In the genomic region with DNA sequence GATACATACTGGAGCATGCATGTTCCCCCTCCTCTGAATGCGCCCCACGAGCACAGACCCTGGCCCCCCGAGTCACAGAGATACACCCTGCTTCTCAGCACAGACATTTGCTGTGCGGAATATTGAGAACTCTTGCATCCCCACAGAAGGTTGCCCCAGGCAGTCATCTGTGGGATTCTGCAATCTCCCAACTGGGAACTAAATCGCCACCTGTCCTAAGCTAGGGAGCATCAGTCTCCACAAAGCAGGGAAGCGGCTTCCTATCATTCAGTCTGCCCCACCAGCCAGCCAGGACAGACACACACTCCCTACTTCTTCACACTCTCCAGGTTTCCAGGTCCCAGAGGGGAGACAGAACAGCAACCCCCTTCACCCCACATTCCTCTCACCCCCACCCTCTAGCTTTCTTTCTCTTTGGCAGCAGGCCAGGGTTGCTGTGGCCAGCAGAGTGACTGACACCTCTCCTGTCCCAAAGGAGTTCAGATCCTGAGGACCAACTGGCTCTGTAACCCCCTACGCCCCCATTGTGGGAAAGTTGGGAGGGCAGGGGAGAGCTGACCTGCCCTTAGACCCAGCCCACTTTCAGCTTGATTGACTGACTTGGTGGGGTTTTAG, we compare ENCODE assay signal across 19 mouse cellular contexts. TPM values are rescaled to one million over a fixed set of nuclear protein-coding genes. Genes with fewer than 3 reads are reported as not detected.
DNase-seq lines count a peak whose midpoint lies in the region; ATAC-seq and TF ChIP-seq lines count a peak whose summit lies in the region.
"Had no signal": no experiment of that assay in that cellular context is flagged by ENCODE, and none has a peak within 500 bp of the region (broad histone marks: within the 10 kb centered on the region; RNA-seq: fewer than 3 reads in every experiment).

No protein-coding gene starts in this region.

- no peaks in the 10 kb centered on the region for H3K36me3 ChIP-seq in heart, embryonic 13.5 days
- H3K36me3 ChIP-seq in liver, embryonic 13.5 days: no peaks in the 10 kb centered on the region
- no peaks in the 10 kb centered on the region for H3K36me3 ChIP-seq in liver, embryonic 12.5 days
- no peaks in the 10 kb centered on the region for H3K36me3 ChIP-seq in embryonic facial prominence, embryonic 13.5 days
- H3K36me3 ChIP-seq: embryonic facial prominence, embryonic 15.5 days; limb, embryonic 13.5 days; liver, embryonic 15.5 days had no signal

- peaks cover 31% of the 10 kb centered on the region for H3K4me1 ChIP-seq in heart, embryonic 13.5 days
- H3K4me1 ChIP-seq in liver, embryonic 13.5 days (replicated peaks): peaks cover 49% of the 10 kb centered on the region
- H3K4me1 ChIP-seq in liver, embryonic 12.5 days: peaks cover 50% of the 10 kb centered on the region
- peaks cover 23% of the 10 kb centered on the region for H3K4me1 ChIP-seq in embryonic facial prominence, embryonic 13.5 days

- 0 out of 2 replicates have a peak, but pooled peaks cover 2% of the 10 kb centered on the region for H3K9me3 ChIP-seq in heart, embryonic 13.5 days
- no peaks in the 10 kb centered on the region for H3K9me3 ChIP-seq in liver, embryonic 13.5 days (replicated peaks)
- H3K9me3 ChIP-seq in liver, embryonic 12.5 days (replicated peaks): no peaks in the 10 kb centered on the region
- peaks cover 3% of the 10 kb centered on the region for H3K9me3 ChIP-seq in embryonic facial prominence, embryonic 13.5 days
- H3K9me3 ChIP-seq: liver, embryonic 15.5 days had no signal

- no peak for ATAC-seq in heart, embryonic 13.5 days (ENCODE audit: extremely low read depth, insufficient number of reproducible peaks, low FRiP score, low TSS enrichment)
- no peak for ATAC-seq in liver, embryonic 13.5 days (ENCODE audit: low read depth)
- no peak for ATAC-seq in liver, embryonic 12.5 days
- ATAC-seq in embryonic facial prominence, embryonic 13.5 days (ENCODE audit: insufficient number of reproducible peaks, insufficient read depth, low FRiP score, low TSS enrichment, low read depth): no peak
- ATAC-seq: inflammation-experienced regulatory T-cells, adult 6 months had no signal

- H3K4me2 ChIP-seq in heart, embryonic 13.5 days: no peak overlapping the region
- H3K4me2 ChIP-seq in liver, embryonic 13.5 days: no peak overlapping the region
- no peak overlapping the region for H3K4me2 ChIP-seq in liver, embryonic 12.5 days
- no peak overlapping the region for H3K4me2 ChIP-seq in embryonic facial prominence, embryonic 13.5 days
- H3K4me2 ChIP-seq: embryonic facial prominence, embryonic 15.5 days; heart, embryonic 11.5 days; limb, embryonic 13.5 days; midbrain, embryonic 11.5 days had no signal

- TF ChIP-seq CTCF in brain, embryonic 14.5 days (IDR thresholded peaks at IDR 0.05; ENCODE audit: borderline replicate concordance, extremely low read depth, insufficient read depth, insufficient read length): no peak

- no peak overlapping the region for H3K27ac ChIP-seq in heart, embryonic 13.5 days (replicated peaks)
- peak overlapping the region; percentile 60; the same call in 1 of the 2 replicates for H3K27ac ChIP-seq in liver, embryonic 13.5 days
- H3K27ac ChIP-seq in liver, embryonic 12.5 days: no peak overlapping the region
- H3K27ac ChIP-seq in embryonic facial prominence, embryonic 13.5 days: no peak overlapping the region
- H3K27ac ChIP-seq: embryonic facial prominence, embryonic 15.5 days; limb, embryonic 13.5 days; liver, embryonic 15.5 days; macrophage had no signal

- no peak for DNase-seq in heart, postnatal 36 days
- no peak for DNase-seq in liver, embryonic 13.5 days
- DNase-seq in brain, embryonic 14.5 days (ENCODE audit: low read depth): peak; percentile 64
- DNase-seq in adrenal gland, adult 8-10 months: no peak
- DNase-seq: cerebellum, adult 9-11 months; heart, postnatal 14 days; kidney, adult 8-10 months; kidney, postnatal 14 days; right cerebral cortex, postnatal 4 days had no signal

- TF ChIP-seq POLR2A in brain, embryonic 14.5 days (IDR thresholded peaks at IDR 0.05; ENCODE audit: borderline replicate concordance, extremely low read depth, insufficient read depth, insufficient read length, poor library complexity, severe bottlenecking): no peak

- H3K4me3 ChIP-seq in heart, embryonic 13.5 days: no peak overlapping the region
- no peak overlapping the region for H3K4me3 ChIP-seq in liver, embryonic 13.5 days (replicated peaks)
- H3K4me3 ChIP-seq in liver, embryonic 12.5 days: no peak overlapping the region
- H3K4me3 ChIP-seq in embryonic facial prominence, embryonic 13.5 days: no peak overlapping the region
- H3K4me3 ChIP-seq: embryonic facial prominence, embryonic 15.5 days; limb, embryonic 13.5 days; liver, embryonic 15.5 days had no signal

- intact Hi-C loops in heart, postnatal 36 days (cut with DNase I): no loop called here

- H3K27me3 ChIP-seq in heart, embryonic 13.5 days (replicated peaks): no peaks in the 10 kb centered on the region
- peaks cover 12% of the 10 kb centered on the region for H3K27me3 ChIP-seq in liver, embryonic 13.5 days
- H3K27me3 ChIP-seq in liver, embryonic 12.5 days (replicated peaks): peaks cover 14% of the 10 kb centered on the region
- no peaks in the 10 kb centered on the region for H3K27me3 ChIP-seq in embryonic facial prominence, embryonic 13.5 days
- H3K27me3 ChIP-seq: embryonic facial prominence, embryonic 15.5 days; limb, embryonic 13.5 days had no signal

- WGBS in heart, embryonic 13.5 days: 77% methylated on average over 7 of the region's 7 CpGs
- WGBS in liver, embryonic 13.5 days (ENCODE audit: insufficient replicate concordance): 75% methylated on average over 7 of the region's 7 CpGs
- 68% methylated on average over 7 of the region's 7 CpGs for WGBS in liver, embryonic 12.5 days (ENCODE audit: insufficient replicate concordance)
- 68% methylated on average over 7 of the region's 7 CpGs for WGBS in embryonic facial prominence, embryonic 13.5 days

- peak overlapping the region; percentile 37 for H3K9ac ChIP-seq in heart, embryonic 13.5 days
- no peak overlapping the region for H3K9ac ChIP-seq in liver, embryonic 13.5 days
- no peak overlapping the region for H3K9ac ChIP-seq in liver, embryonic 12.5 days
- H3K9ac ChIP-seq in embryonic facial prominence, embryonic 13.5 days: 0 out of 2 replicates have a peak overlapping the region, but pooled peaks have one; percentile 36
- H3K9ac ChIP-seq: embryonic facial prominence, embryonic 15.5 days; limb, embryonic 13.5 days; liver, embryonic 15.5 days had no signal

RNA-seq across cellular contexts. Expression of a gene that starts 35.7 kb away (rescaled TPM):
- 1.7 and 2.1 TPM in 2 replicates for polyA plus RNA-seq in heart, embryonic 13.5 days (2015; fragmentation: Nextera tagmentation; extraction: Ambion mirVana)
- total RNA-seq in heart, postnatal 36 days (2021): under 1 TPM; 0.67 to 0.76 TPM
- polyA plus RNA-seq in liver, embryonic 13.5 days (2015; fragmentation: Nextera tagmentation; extraction: Ambion mirVana): 0.10 and 0.17 TPM in 2 replicates
- polyA plus RNA-seq in liver, embryonic 12.5 days (2016; fragmentation: Nextera tagmentation; extraction: Ambion mirVana): 0.18 and 0.19 TPM in 2 replicates
- 1.9 and 3.2 TPM in 2 replicates for polyA plus RNA-seq in brain, embryonic 14.5 days (2012; rRNA removed)
- polyA plus RNA-seq in embryonic facial prominence, embryonic 13.5 days (2015; fragmentation: Nextera tagmentation; extraction: Ambion mirVana): 2.8 and 2.9 TPM in 2 replicates
- 1 to 10 TPM; 3.6 to 6.2 (median 5.7) TPM for total RNA-seq in adrenal gland, adult 8-10 months (2022)
- polyA plus RNA-seq: liver, embryonic 15.5 days; macrophage had no signal

RNA-seq across cellular contexts. Expression of a gene that starts 39.9 kb away (rescaled TPM):
- 72.7 and 81.4 TPM in 2 replicates for polyA plus RNA-seq in heart, embryonic 13.5 days (2015; fragmentation: Nextera tagmentation; extraction: Ambion mirVana)
- total RNA-seq in heart, postnatal 36 days (2021): 10 to 100 TPM; 23.4 to 27.8 TPM
- 35.5 and 36.3 TPM in 2 replicates for polyA plus RNA-seq in liver, embryonic 13.5 days (2015; fragmentation: Nextera tagmentation; extraction: Ambion mirVana)
- polyA plus RNA-seq in liver, embryonic 12.5 days (2016; fragmentation: Nextera tagmentation; extraction: Ambion mirVana): 45.4 and 48.6 TPM in 2 replicates
- 72.3 and 98.7 TPM in 2 replicates for polyA plus RNA-seq in brain, embryonic 14.5 days (2012; rRNA removed)
- polyA plus RNA-seq in embryonic facial prominence, embryonic 13.5 days (2015; fragmentation: Nextera tagmentation; extraction: Ambion mirVana): 94.9 and 105 TPM in 2 replicates
- total RNA-seq in adrenal gland, adult 8-10 months (2022): 10 to 100 TPM; 40.1 to 77.8 (median 49.1) TPM

Comparison
In these comparisons a context has a peak if more than half of its experiments do, and no peak if none do; other contexts are left out.
1. H3K9ac ChIP-seq: peak in heart, embryonic 13.5 days (single experiment) and embryonic facial prominence, embryonic 13.5 days (single experiment); none in liver, embryonic 13.5 days (single experiment) and liver, embryonic 12.5 days (single experiment).